Mouse (Mus musculus) hindbrain, embryonic 14.5 days (tissue): ENCODE results near the gene Tnp2. TPM values are rescaled to one million over a fixed set of nuclear protein-coding genes. Genes with fewer than 3 reads are reported as not detected.

Experiments
- ATAC-seq: fragments of 200-750 bp; cut with Nextera tagmentation; 2 replicates; pipeline ENCODE4 v1.8.0; 2017; ENCODE audit warnings: moderate number of reproducible peaks, mild to moderate bottlenecking, moderate TSS enrichment, moderate library complexity; ENCODE audit not compliant: low FRiP score
- DNase-seq: peaks from one replicate; pipeline ENCODE4 v3.0.0-alpha.2; 2015; ENCODE audit warnings: low spot score
- H3K27ac ChIP-seq: fragments of 300-500 bp; sonication (generic); 2 replicates; pipeline ENCODE4 v1.5.1; 2014; ENCODE audit warnings: mild to moderate bottlenecking, moderate library complexity
- H3K27me3 ChIP-seq: fragments of 300-500 bp; sonication (generic); 2 replicates; pipeline ENCODE4 v1.6.1; 2014; ENCODE audit warnings: mild to moderate bottlenecking, low read length, mixed read lengths; ENCODE audit not compliant: control insufficient read depth, insufficient read depth
- H3K36me3 ChIP-seq: fragments of 300-500 bp; sonication (generic); replicated peaks from 2 replicates; pipeline ENCODE4 v1.6.1; 2014; ENCODE audit not compliant: control insufficient read depth, insufficient read depth
- H3K4me1 ChIP-seq: fragments of 300-500 bp; sonication (generic); replicated peaks from 2 replicates; pipeline ENCODE4 v1.6.1; 2014; ENCODE audit warnings: antibody characterized with exemption, low read length, mixed read lengths; ENCODE audit not compliant: control insufficient read depth, insufficient read depth
- H3K4me2 ChIP-seq: fragments of 300-500 bp; sonication (generic); replicated peaks from 2 replicates; pipeline ENCODE4 v1.6.1; 2014; ENCODE audit warnings: mild to moderate bottlenecking, moderate library complexity
- H3K4me3 ChIP-seq: fragments of 300-500 bp; sonication (generic); replicated peaks from 2 replicates; pipeline ENCODE4 v1.5.1; 2014; ENCODE audit warnings: mild to moderate bottlenecking, low read length
- H3K9ac ChIP-seq: fragments of 300-500 bp; sonication (generic); 2 replicates; pipeline ENCODE4 v1.6.1; 2014
- H3K9me3 ChIP-seq: fragments of 300-500 bp; sonication (generic); 2 replicates; pipeline ENCODE4 v1.6.1; 2016; ENCODE audit warnings: low read length; ENCODE audit not compliant: control insufficient read depth
- WGBS: fragments of 180-500 bp; shearing (Covaris S2); extraction: QIAGEN DNeasy Blood & Tissue Kit; methylation state at CpG from one replicate; pipeline ENCODE4 v1.1.7; 2014; 5-methylcytosine and 5-hydroxymethylcytosine counted together
- polyA plus RNA-seq: library from polyadenylated mRNA; unstranded; fragments of >200 nt; fragmentation: Nextera tagmentation; extraction: Ambion mirVana; gene quantifications from 2 replicates; pipeline ENCODE4 v1.2.1, GENCODE M21; 2014

Gene Tnp2
- polyA plus RNA-seq, 1 experiment from 2014 or later: not detected

DNA sequence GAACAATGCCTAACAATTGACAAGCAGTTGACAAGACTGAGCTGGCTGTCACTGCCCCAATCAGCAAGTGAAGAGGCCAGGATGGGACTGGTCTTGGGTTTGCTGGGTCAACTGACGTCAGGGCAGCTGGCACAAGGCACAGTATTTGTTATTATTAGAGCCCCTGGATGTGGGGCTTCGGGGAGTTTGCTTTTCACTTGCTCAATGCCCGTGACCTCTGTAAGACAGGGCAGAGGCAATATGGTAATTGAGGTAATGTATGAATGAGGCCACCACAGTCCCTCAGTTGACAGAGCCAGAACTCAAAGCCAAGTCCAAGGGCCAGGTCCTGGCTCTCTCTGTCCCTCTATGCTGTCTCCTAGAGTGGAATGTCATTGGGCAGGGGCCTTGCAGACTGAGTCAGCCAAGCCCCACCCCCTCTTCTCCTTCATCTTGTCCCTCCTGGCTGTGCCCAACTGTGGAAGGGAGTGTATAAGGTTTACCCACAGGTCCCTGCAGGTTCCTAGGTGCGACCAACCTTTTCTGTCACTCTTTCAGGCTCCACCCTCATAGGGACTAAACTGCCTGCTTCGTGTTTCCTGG, 10.8 kb downstream of the Tnp2 start:
- Histone ChIP-seq H3K4me3 (no peak overlapping the region), H3K4me2 (no peak overlapping the region), H3K9ac (no peak overlapping the region), H3K9me3 (no peaks in the 10 kb centered on the region), H3K27me3 (0 out of 2 replicates have a peak, but pooled peaks cover 2% of the 10 kb centered on the region), H3K27ac (no peak overlapping the region), H3K36me3 (no peaks in the 10 kb centered on the region), H3K4me1 (0 out of 2 replicates have a peak, but pooled peaks cover 9% of the 10 kb centered on the region)
- WGBS: 64% methylated on average over 5 of the region's 5 CpGs
- ATAC-seq (no peak), DNase-seq (no peak)

DNA sequence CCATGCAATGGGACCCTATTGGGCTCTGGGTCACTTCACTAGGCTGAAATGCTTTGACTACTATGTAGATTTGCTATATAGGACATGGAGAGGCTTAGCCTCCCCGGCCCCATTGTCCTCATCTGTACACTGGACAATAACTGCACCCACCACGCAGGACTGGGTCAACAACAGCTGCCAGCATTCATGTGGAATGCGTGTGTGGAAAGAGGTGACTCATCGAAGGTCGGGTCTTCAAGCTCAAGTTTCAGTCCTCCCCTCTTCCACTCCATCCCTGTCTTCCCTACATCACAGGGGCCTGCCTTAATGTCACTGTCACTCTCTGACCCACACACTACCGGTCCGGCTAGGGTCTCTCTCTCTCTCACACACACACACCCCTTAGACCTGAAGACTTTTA, 12.1 kb downstream of the Tnp2 start:
- Histone ChIP-seq H3K4me2 (no peak overlapping the region), H3K9me3 (no peaks in the 10 kb centered on the region), H3K27ac (no peak overlapping the region), H3K36me3 (no peaks in the 10 kb centered on the region), H3K27me3 (no peaks in the 10 kb centered on the region), H3K4me3 (no peak overlapping the region), H3K9ac (no peak overlapping the region), H3K4me1 (no peaks in the 10 kb centered on the region)
- ATAC-seq: no peak
- whole genome bisulfite sequencing: 77% methylated on average over 7 of the region's 7 CpGs
- DNase-seq: no peak

DNA sequence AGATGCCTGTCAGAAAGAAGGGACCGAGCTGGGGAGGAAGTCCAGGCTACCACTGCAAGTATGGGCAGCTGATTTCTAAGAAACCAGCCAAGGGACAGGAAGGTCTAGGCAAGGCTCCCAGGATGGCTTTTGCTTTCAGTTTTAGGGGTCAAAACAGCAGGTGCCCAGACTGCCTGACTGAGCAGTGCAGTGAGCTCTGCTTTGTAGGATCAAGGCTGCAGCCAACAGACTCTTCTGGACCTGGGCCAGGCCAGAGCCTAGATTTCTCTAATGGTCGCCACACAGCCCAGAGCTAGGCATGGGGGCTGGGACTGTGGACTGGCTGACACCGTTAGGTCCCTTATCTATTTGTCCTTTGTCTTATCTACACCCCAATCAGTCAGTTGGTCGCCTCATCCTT, 13.7 kb downstream of the Tnp2 start:
- H3K4me3 ChIP-seq: no peak overlapping the region
- 71% methylated on average over 4 of the region's 4 CpGs for WGBS
- ATAC-seq (no peak), DNase-seq (no peak)
- H3K4me1 ChIP-seq: no peaks in the 10 kb centered on the region
- no peaks in the 10 kb centered on the region for H3K36me3 ChIP-seq
- no peaks in the 10 kb centered on the region for H3K9me3 ChIP-seq
- H3K27me3 ChIP-seq: no peaks in the 10 kb centered on the region; the same call in 1 of the 2 replicates
- H3K4me2 ChIP-seq: no peak overlapping the region
- H3K9ac ChIP-seq: no peak overlapping the region
- no peak overlapping the region for H3K27ac ChIP-seq

DNA sequence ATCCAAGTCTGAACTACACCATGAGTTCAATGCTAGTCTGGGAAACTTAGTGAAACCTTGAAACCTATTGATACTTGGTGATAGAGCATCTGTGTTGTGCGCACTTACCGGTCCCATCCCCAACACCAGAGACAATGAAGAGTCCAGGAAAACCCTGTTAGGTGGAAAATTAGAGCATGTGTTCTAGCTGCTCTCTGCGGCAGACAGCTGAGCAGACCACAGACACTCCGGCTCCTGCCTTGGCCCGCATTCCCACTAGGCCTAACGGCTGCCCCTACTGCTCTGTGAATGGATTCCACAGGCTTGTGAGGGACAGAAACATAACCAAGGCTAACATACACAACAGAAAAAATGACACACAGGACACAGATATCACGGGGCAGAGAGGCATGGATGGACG, 14.9 kb downstream of the Tnp2 start:
- Histone ChIP-seq H3K4me1 (no peaks in the 10 kb centered on the region), H3K27ac (no peak overlapping the region), H3K36me3 (no peaks in the 10 kb centered on the region), H3K27me3 (no peaks in the 10 kb centered on the region; the same call in 1 of the 2 replicates), H3K4me3 (no peak overlapping the region), H3K4me2 (no peak overlapping the region), H3K9ac (no peak overlapping the region), H3K9me3 (no peaks in the 10 kb centered on the region)
- no peak for ATAC-seq
- no peak for DNase-seq
- 81% methylated on average over 8 of the region's 8 CpGs for WGBS

DNA sequence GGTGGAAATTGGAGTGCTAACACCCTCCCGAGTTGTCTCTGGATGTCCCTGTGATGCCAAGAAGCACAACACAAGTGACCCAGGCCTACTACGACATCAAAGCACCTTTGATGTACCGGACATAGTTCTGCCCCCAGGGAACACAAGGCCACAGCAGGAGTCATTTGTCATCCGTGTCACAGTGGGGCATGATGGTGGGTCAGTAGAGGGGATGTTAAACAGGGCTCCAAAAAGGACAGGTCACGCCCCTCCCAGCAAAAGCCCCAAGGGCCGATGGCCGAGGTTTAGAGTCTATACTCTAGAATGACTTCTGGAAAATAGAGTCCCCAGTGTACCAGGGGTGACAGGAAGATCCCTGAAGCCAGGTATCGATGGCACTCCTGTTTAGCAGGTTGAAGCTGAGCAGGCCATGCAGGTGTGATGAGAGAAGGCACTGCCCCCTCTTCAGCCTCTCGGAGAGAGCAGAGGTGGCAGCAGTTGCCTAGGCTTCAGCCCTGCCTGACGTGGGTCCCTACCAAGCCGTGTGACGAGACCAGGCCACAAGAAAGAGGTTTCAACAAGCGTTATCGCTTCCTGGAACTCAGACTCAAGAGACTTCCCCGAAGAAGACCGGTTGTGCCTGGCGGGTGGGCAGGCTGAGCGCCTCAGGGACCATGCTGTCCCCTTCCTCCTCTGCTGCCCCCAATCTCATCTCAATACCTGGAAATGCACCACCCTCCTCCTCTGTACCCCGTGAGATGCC, 16.5 kb downstream of the Tnp2 start:
- no peak overlapping the region for H3K9ac ChIP-seq
- H3K9me3 ChIP-seq: no peaks in the 10 kb centered on the region
- no peak overlapping the region for H3K4me3 ChIP-seq
- H3K27ac ChIP-seq: no peak overlapping the region
- no peak for DNase-seq
- H3K4me2 ChIP-seq: no peak overlapping the region
- H3K36me3 ChIP-seq: no peaks in the 10 kb centered on the region
- ATAC-seq: no peak
- H3K27me3 ChIP-seq: no peaks in the 10 kb centered on the region; the same call in 1 of the 2 replicates
- H3K4me1 ChIP-seq: no peaks in the 10 kb centered on the region
- WGBS: 60% methylated on average over 19 of the region's 19 CpGs

DNA sequence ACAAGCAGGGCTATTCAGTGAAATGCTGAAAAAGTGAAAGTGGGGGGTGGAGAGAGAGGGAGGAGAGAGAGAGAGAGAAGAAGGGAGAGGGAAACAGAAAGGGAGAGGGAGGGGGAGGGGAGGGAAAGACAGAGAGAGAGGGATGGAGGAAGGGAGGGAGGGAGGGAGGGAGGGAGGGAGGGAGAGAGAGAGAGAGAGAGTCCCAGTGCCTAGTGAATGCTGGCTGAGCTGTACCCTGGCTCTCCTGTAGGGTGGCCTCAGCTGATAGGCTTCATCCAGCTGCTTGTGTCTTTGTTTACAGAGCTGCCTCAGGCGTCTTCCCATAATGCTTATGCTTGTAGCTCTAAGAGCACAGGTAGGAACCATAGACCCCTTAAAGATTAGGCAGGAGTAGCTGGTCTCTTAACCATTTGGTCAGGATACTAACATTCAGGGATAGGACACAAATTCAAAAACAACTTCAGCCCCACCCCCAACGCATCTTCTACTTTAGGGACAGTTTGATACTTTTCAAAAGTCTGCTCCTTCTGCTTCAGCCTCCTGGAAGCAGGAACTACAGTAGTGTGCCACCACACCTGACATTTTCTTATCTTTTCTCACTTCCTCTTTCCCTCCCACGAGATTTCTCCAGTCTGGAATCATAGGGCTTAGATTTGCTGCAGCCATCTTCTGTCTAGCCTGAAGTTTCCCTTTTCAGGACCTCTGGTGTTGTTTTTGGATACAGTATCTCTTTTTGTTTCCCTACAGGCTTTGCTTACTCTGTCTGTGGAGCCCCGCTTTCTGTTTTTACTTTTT, 17.7 kb downstream of the Tnp2 start:
- Histone ChIP-seq H3K9ac (no peak overlapping the region), H3K4me2 (no peak overlapping the region), H3K36me3 (no peaks in the 10 kb centered on the region), H3K4me3 (no peak overlapping the region), H3K4me1 (no peaks in the 10 kb centered on the region), H3K9me3 (no peaks in the 10 kb centered on the region), H3K27ac (no peak overlapping the region), H3K27me3 (no peaks in the 10 kb centered on the region; the same call in 1 of the 2 replicates)
- DNase-seq (no peak), ATAC-seq (no peak)
- WGBS: 60% methylated on average over 4 of the region's 4 CpGs

DNA sequence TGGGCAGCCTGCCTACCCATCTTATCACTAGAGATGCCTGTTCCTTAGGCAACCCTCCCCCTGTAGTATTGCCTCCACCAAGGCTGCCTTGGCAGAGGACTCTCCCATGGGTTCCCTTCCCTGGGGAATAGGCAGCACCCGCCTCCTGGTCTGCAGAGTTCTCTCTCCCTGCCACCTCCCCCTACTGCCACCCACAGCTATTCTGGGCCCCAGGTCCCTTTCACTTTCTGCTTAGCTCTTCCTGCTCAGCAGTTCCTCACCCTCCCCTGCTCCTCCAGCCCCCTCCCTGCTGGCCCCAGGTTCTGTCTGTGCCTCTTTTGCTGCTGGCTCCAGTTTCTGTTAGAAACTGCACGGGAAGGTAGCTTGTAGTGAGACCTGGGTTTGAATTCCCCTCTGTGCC, 18.8 kb downstream of the Tnp2 start:
- H3K9ac ChIP-seq: no peak overlapping the region
- H3K27me3 ChIP-seq: no peaks in the 10 kb centered on the region; the same call in 1 of the 2 replicates
- H3K9me3 ChIP-seq: no peaks in the 10 kb centered on the region
- ATAC-seq (no peak), DNase-seq (no peak)
- no peak overlapping the region for H3K27ac ChIP-seq
- WGBS: 42% methylated on average over 2 of the region's 2 CpGs
- no peak overlapping the region for H3K4me3 ChIP-seq
- no peaks in the 10 kb centered on the region for H3K36me3 ChIP-seq
- no peak overlapping the region for H3K4me2 ChIP-seq
- no peaks in the 10 kb centered on the region for H3K4me1 ChIP-seq

DNA sequence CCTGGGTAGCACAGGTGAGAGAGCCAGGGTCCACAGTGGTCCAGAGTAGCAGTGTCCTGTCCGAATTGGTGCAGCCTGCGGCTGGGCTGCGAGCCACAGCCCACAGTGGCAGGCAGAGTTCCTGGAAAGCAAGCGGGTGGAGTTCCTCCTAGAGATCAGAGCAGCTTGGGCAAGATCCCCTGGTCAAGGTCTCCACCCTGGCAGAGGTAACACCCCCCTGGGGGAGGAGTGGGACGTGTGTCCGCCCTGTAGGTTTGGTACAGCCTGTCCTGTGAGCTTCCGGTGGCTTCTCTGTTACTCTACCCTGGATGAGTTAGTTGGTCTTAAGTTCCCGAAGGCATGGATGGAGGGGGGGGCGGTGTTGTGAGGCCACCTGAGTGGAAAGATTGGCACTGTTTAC, 19.6 kb downstream of the Tnp2 start:
- ATAC-seq: no peak
- WGBS: 68% methylated on average over 9 of the region's 9 CpGs
- no peak for DNase-seq
- Histone ChIP-seq H3K9me3 (no peaks in the 10 kb centered on the region), H3K4me2 (no peak overlapping the region), H3K4me3 (no peak overlapping the region), H3K36me3 (no peaks in the 10 kb centered on the region), H3K4me1 (no peaks in the 10 kb centered on the region), H3K9ac (no peak overlapping the region), H3K27ac (no peak overlapping the region), H3K27me3 (no peaks in the 10 kb centered on the region; the same call in 1 of the 2 replicates)

DNA sequence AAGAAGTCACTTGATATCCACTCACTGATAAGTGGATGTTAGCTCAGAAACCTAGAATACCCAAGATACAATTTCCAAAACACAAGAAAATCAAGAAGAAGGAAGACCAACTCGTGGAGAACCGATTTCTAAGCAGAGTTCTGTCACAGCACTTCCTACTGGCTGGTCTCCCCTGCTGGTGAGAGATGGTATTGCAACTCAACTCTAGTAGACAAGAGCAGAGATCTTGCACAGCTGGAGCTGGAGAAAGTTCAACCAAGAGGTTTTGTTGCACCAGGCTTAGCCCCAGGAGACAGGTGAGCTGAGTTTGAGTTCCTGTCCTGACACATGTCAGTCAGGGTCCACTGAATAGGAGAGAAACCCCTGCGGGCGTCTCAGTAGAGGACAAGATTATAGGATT, 21.3 kb downstream of the Tnp2 start:
- no peaks in the 10 kb centered on the region for H3K4me1 ChIP-seq
- H3K4me3 ChIP-seq: no peak overlapping the region
- no peak overlapping the region for H3K4me2 ChIP-seq
- no peak overlapping the region for H3K27ac ChIP-seq
- WGBS: 51% methylated on average over 4 of the region's 4 CpGs
- no peak overlapping the region for H3K9ac ChIP-seq
- H3K9me3 ChIP-seq: no peaks in the 10 kb centered on the region
- no peaks in the 10 kb centered on the region for H3K36me3 ChIP-seq
- DNase-seq (peak; percentile 79), ATAC-seq (no peak)
- no peaks in the 10 kb centered on the region; the same call in 1 of the 2 replicates for H3K27me3 ChIP-seq
